Mouse (Mus musculus): ENCODE measurements around the gene Ccdc148. TPM values are rescaled to one million over a fixed set of nuclear protein-coding genes. Genes with fewer than 3 reads are reported as not detected.

Gene Ccdc148
- total and polyA plus RNA-seq, 3 experiments, result not detected

GRCm38 (mm10) chr2:59034281-59034680 lies 126.2 kb downstream of the Ccdc148 start:
- TF ChIP-seq ELF1 (IDR thresholded peaks at IDR 0.05; ENCODE audit: low read depth, low read length), result no peak
- no peak for TF ChIP-seq POLR2AphosphoS2 (IDR thresholded peaks at IDR 0.05; ENCODE audit: low read length)
- TF ChIP-seq ZNF384 (IDR thresholded peaks at IDR 0.05; ENCODE audit: low read depth, low read length), result no peak
- TF ChIP-seq BHLHE40 (IDR thresholded peaks at IDR 0.05; ENCODE audit: borderline replicate concordance, low read depth, low read length), result no peak
- TF ChIP-seq USF2 (IDR thresholded peaks at IDR 0.05; ENCODE audit: borderline replicate concordance in 1 of 2, insufficient read depth in 1 of 2, low read depth in 1 of 2, low read length in 2 of 2), result no peak
- TF ChIP-seq MAX (IDR thresholded peaks at IDR 0.05; ENCODE audit: low read length), result no peak
- no peak for TF ChIP-seq USF1 (IDR thresholded peaks at IDR 0.05; ENCODE audit: low read depth, low read length)
- TF ChIP-seq GABPA (IDR thresholded peaks at IDR 0.05; ENCODE audit: low read depth, low read length), result no peak
- TF ChIP-seq ETS1 (IDR thresholded peaks at IDR 0.05; ENCODE audit: low read depth, low read length), result no peak
- no peak for TF ChIP-seq NRF1 (IDR thresholded peaks at IDR 0.05; ENCODE audit: insufficient read depth, low read depth, low read length, poor library complexity, severe bottlenecking)
- TF ChIP-seq E2F4 (IDR thresholded peaks at IDR 0.05; ENCODE audit: borderline replicate concordance, low read depth, low read length), result no peak
- Histone ChIP-seq H3K36me3 (ENCODE audit: control insufficient read depth in 1 of 2, insufficient read depth in 2 of 2, low read length in 2 of 2) (no peaks in the 10 kb centered on the region), H3K27me3 (ENCODE audit: control insufficient read depth in 1 of 2, insufficient read depth in 2 of 2, low read length in 2 of 2) (no peaks in the 10 kb centered on the region), H3K9ac (ENCODE audit: control insufficient read depth, low read depth, low read length, poor library complexity, severe bottlenecking) (no peak overlapping the region), H3K79me2 (ENCODE audit: control insufficient read depth, insufficient read depth, low read length, poor library complexity) (no peaks in the 10 kb centered on the region), H3K27ac (ENCODE audit: control insufficient read depth, low read depth, low read length) (no peak overlapping the region), H3K4me1 (ENCODE audit: control insufficient read depth in 1 of 2, insufficient read depth in 2 of 2, low read length in 2 of 2) (no peaks in the 10 kb centered on the region), H3K9me3 (replicated peaks; ENCODE audit: insufficient read depth, low read length) (no peaks in the 10 kb centered on the region), H3K4me3 (ENCODE audit: control insufficient read depth in 1 of 2, insufficient read depth in 1 of 2, low read depth in 2 of 2, low read length in 2 of 2) (no peak overlapping the region)
- no peak for DNase-seq (ENCODE audit: low read depth, low spot score)

- H3K79me2 ChIP-seq (ENCODE audit: control insufficient read depth, insufficient read depth, low read length, poor library complexity), result no peaks in the 10 kb centered on the region
- H3K27me3 ChIP-seq (ENCODE audit: control insufficient read depth in 1 of 2, insufficient read depth in 2 of 2, low read length in 2 of 2), result no peaks in the 10 kb centered on the region
- DNase-seq (ENCODE audit: low read depth, low spot score), result no peak
- H3K36me3 ChIP-seq (ENCODE audit: control insufficient read depth in 1 of 2, insufficient read depth in 2 of 2, low read length in 2 of 2), result no peaks in the 10 kb centered on the region
- no peak overlapping the region for H3K9ac ChIP-seq (ENCODE audit: control insufficient read depth, low read depth, low read length, poor library complexity, severe bottlenecking)
- H3K27ac ChIP-seq (ENCODE audit: control insufficient read depth, low read depth, low read length), result no peak overlapping the region
- no peaks in the 10 kb centered on the region for H3K4me1 ChIP-seq (ENCODE audit: control insufficient read depth in 1 of 2, insufficient read depth in 2 of 2, low read length in 2 of 2)
- no peaks in the 10 kb centered on the region for H3K9me3 ChIP-seq (replicated peaks; ENCODE audit: insufficient read depth, low read length)
- no peak overlapping the region for H3K4me3 ChIP-seq (ENCODE audit: control insufficient read depth in 1 of 2, insufficient read depth in 1 of 2, low read depth in 2 of 2, low read length in 2 of 2)
- TF ChIP-seq CHD2 (IDR thresholded peaks at IDR 0.05; ENCODE audit: low read length) (no peak), MAZ (IDR thresholded peaks at IDR 0.05; ENCODE audit: low read depth, low read length) (no peak)
Measured at GRCm38 (mm10) chr2:59024558-59024957, 135.9 kb downstream of the Ccdc148 start.

- TF ChIP-seq ZNF384 (IDR thresholded peaks at IDR 0.05; ENCODE audit: low read depth, low read length) (no peak), HCFC1 (IDR thresholded peaks at IDR 0.05; ENCODE audit: low read depth, low read length) (no peak), BHLHE40 (IDR thresholded peaks at IDR 0.05; ENCODE audit: borderline replicate concordance, low read depth, low read length) (no peak), ELF1 (IDR thresholded peaks at IDR 0.05; ENCODE audit: low read depth, low read length) (no peak), MAZ (IDR thresholded peaks at IDR 0.05; ENCODE audit: low read depth, low read length) (no peak), UBTF (IDR thresholded peaks at IDR 0.05; ENCODE audit: borderline replicate concordance, insufficient read depth, low read depth, low read length) (no peak), ZMIZ1 (IDR thresholded peaks at IDR 0.05; ENCODE audit: low read depth, low read length) (no peak), MEF2A (IDR thresholded peaks at IDR 0.05; ENCODE audit: extremely low read depth, insufficient replicate concordance, low read depth, low read length, poor library complexity, severe bottlenecking) (no peak), TCF12 (IDR thresholded peaks at IDR 0.05; ENCODE audit: low read depth, low read length) (no peak), ETS1 (IDR thresholded peaks at IDR 0.05; ENCODE audit: low read depth, low read length) (no peak), TBP (IDR thresholded peaks at IDR 0.05; ENCODE audit: low read depth, low read length) (no peak), MAFK (IDR thresholded peaks at IDR 0.05; ENCODE audit: borderline replicate concordance, low read depth, low read length) (no peak)
- no peaks in the 10 kb centered on the region for H3K9me3 ChIP-seq (replicated peaks; ENCODE audit: insufficient read depth, low read length)
- no peaks in the 10 kb centered on the region for H3K79me2 ChIP-seq (ENCODE audit: control insufficient read depth, insufficient read depth, low read length, poor library complexity)
- H3K27me3 ChIP-seq (ENCODE audit: control insufficient read depth in 1 of 2, insufficient read depth in 2 of 2, low read length in 2 of 2), result no peaks in the 10 kb centered on the region
- H3K4me3 ChIP-seq (ENCODE audit: control insufficient read depth in 1 of 2, insufficient read depth in 1 of 2, low read depth in 2 of 2, low read length in 2 of 2), result no peak overlapping the region
- no peak overlapping the region for H3K27ac ChIP-seq (ENCODE audit: control insufficient read depth, low read depth, low read length)
- no peaks in the 10 kb centered on the region for H3K36me3 ChIP-seq (ENCODE audit: control insufficient read depth in 1 of 2, insufficient read depth in 2 of 2, low read length in 2 of 2)
- no peak overlapping the region for H3K9ac ChIP-seq (ENCODE audit: control insufficient read depth, low read depth, low read length, poor library complexity, severe bottlenecking)
- no peaks in the 10 kb centered on the region for H3K4me1 ChIP-seq (ENCODE audit: control insufficient read depth in 1 of 2, insufficient read depth in 2 of 2, low read length in 2 of 2)
- no peak for DNase-seq (ENCODE audit: low read depth, low spot score)
Measured at GRCm38 (mm10) chr2:59007356-59007755, 153.1 kb downstream of the Ccdc148 start.

Measured in MEL (cell line).